Mouse (Mus musculus) bone marrow macrophage, adult 2 months (primary cell): Measurements from ENCODE around the gene Chaf1a.

ENCODE experiments used
- CTCF ChIP-seq: IDR thresholded peaks from 2 replicates; pipeline ENCODE4 v1.5.1; 2012; ENCODE audit warnings: low read depth, mild to moderate bottlenecking, low read length, moderate library complexity
- POLR2A ChIP-seq: IDR thresholded peaks from 2 replicates; pipeline ENCODE4 v1.6.1; 2012; ENCODE audit warnings: mild to moderate bottlenecking, low read depth, low read length, borderline replicate concordance

DNA sequence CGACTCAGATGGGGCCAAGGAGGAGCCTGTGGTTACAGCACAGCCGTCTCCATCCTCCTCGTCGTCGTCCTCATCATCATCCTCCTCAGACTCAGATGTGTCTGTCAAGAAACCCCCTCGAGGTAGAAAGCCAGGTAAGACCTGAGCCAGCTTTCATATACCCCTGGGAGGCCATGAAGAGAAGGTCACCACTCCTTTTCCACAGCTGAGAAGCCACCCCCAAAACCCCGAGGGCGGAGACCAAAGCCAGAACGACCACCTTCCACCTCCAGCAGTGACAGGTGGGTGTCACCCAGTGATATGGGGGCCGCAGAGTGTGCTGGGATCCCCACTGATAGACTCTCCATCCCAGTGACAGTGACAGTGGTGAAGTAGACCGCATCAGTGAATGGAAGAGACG, 56.6 kb downstream of the Chaf1a start:
- TF ChIP-seq CTCF (no peak), POLR2A (no peak)
